Mouse (Mus musculus): ENCODE measurements around the gene Gm21974.
"Not testable (repeated sequence)": the region's sequence is repeated elsewhere in the genome, so short reads cannot be mapped to it uniquely, and the experiment has no call there.

Gm21974 gene

DNA sequence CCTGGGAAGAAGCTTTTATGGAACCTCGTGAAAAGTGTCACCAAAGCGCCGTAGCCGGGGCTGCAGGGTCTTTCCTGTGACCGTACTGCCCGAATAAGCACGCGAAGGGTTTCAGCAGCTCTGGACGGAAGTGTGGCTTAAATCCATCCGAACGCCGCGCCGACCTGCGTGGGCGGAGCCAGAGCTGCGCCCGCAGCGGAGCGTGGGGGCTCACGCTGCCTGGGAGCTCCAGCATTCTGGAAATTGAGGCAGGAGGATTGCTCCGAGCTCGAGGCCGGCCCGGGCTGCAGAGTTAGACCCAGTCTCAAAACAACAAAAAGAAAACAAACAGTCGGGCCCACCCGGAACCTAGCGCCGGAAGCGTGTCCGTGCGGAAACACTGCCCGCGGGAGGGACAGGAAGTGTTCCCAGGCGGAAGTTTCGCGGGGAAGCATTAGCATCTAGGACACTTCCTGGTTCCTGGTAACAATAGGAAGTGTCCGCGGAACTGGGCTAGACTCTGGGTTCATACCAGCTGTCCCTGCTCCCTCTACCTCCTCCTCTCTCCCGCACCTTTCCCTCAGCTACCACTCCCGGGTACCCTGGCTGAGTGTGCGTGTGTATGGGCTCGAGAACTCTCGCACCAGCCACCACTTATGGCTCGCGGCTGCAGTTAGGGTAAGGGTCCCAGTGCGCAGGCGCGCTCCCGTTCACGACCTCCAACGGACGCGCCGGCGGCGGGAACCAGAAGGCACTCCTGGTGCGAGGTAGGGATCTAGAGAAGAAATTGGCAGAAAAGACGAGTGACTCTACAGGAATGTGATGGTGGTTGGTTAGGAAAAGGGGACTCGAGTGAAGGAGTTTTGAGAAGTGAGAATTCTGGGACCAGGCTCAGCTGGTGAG is 18.5 kb downstream of the Gm21974 start, which contains the start of gene Zfp668:
Gene Zfp668, minus strand, starts transcription at position 362 of the 882 bp plus-strand sequence.
- peak; percentile 89 to 92 for DNase-seq (ENCODE audit: low spot score in 2 of 2)

- DNase-seq (ENCODE audit: low spot score in 2 of 2) = peak; percentile 81 to 84
Observed at GRCm38 (mm10) chr7:127876041-127876466, 19.2 kb downstream of the Gm21974 start, which contains the start of gene Zfp646. TSS of gene Zfp646 (plus strand) at chr7:127876221.

DNA sequence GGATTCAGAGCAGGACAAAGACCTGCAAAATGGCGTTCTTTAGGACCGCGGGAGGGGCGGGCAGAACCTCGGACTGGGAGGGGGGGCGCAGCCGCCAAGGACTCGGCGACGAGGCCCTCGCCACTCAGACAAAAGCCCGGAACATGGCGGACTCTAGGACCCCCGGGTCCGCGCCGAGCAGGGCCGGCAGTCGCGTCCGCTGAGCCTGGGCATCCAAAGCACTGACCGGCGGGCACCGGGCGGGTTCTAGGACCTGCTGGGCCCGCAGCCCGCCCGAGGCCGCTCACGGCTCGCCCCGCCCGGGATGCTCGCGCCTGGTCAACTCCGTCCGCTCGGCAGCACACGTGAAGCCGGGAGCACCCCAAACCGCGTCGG is 19.6 kb downstream of the Gm21974 start:
- peak; percentile 89 to 93 for DNase-seq (ENCODE audit: low spot score in 2 of 2)

DNA sequence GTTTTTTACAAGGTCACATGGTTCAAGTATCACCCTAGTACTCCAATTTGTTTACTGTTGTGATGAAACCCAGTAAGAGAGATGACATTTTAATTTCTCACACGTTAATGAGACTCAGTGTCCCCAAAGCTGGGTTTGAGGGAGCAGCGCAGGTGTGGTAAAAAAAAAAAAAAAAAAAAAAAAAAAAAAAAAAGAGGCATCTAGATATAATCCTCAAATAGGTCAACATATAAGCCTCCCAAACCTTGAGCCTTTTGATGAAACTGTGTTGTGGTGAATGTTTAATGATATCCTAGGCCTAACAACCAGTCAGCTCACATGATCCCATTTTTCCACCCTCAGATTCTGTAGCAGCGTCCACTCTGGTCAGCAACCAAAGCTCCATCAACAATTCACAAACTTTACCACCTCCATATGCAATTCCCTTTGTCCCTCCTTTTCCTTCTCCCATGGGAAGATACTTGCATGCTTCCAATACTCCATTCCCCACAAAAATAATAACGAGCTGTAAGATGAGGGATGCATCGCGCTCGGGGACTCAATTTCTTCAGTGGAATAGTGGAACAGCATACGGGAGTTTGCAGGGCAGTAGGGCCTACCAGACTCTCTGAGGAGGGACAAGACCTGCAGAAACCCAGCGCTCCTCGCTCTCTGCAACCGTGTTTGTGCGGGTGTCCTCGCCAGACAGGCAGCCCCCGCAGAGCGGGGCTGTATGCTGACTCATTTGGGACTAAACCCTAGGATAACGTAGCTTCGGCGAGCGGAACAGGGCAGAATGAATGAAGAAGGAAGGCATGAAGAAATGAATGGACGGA is 20.2 kb downstream of the Gm21974 start:
- no peak for DNase-seq (ENCODE audit: low spot score in 2 of 2)

DNA sequence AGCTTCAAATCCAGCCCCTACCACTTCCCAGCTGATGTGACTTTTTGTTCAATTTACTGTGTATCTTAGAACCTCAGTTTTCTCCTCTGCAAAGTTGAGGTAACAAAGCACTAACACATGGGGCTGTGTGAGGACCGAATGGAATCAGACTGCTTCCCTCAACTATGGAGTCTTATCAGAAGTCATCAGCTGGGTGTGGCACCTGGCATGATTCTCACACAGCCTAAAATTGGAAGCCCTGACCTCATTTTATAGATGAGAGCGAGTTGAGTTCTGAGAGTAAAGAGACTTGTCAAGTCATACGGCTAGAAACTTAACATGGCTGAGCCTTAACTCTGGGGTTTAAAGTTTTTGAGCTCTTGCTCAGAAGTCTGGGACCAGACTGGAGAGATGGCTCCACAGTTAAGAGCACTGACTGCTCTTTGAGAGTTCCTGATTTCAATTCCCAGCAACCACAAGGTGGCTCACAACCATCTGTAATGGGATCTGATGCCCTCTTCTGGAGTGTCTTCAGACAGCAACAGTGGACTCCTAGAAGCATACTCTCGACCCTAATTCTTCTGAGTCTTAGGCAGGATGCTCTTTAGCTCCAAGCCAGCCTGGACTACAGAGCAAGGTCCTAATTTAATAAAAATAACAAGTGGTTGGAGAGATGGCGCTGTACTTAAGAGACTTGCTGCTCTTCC is 25.0 kb downstream of the Gm21974 start:
- DNase-seq (ENCODE audit: low spot score in 2 of 2) = no peak

GRCm38 (mm10) chr7:127869149-127869810 is 26.0 kb downstream of the Gm21974 start:
- DNase-seq (ENCODE audit: low spot score in 2 of 2) = no peak

GRCm38 (mm10) chr7:127867641-127868040 is 27.6 kb downstream of the Gm21974 start:
- no peak for DNase-seq (ENCODE audit: low spot score in 2 of 2)

- no peak for DNase-seq (ENCODE audit: low spot score in 2 of 2)
Observed at GRCm38 (mm10) chr7:127866434-127866833, 28.8 kb downstream of the Gm21974 start.

- DNase-seq (ENCODE audit: low spot score in 2 of 2) = no peak
Observed at GRCm38 (mm10) chr7:127858258-127858657, 37.0 kb downstream of the Gm21974 start.

DNA sequence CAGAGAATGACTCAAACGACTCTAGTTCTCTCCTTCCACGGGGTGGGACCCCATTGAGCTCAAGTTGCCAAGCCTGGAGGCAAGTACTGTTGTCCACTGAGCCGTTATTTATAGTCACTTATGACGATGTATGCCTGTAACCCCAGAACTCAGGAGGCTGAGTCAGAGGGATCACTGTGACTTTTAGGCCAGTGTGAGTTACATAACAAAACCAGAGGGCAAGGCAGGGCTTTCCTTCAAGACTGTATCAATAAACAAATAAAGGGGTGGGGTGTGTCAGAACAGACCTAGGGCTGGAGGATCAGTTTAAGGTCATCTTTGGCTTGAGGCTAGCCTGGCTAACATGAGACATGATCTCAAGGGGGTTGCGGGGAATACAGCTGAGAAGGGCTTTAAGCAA is 44.3 kb downstream of the Gm21974 start:
- no peak for DNase-seq (ENCODE audit: low spot score in 2 of 2)

DNA sequence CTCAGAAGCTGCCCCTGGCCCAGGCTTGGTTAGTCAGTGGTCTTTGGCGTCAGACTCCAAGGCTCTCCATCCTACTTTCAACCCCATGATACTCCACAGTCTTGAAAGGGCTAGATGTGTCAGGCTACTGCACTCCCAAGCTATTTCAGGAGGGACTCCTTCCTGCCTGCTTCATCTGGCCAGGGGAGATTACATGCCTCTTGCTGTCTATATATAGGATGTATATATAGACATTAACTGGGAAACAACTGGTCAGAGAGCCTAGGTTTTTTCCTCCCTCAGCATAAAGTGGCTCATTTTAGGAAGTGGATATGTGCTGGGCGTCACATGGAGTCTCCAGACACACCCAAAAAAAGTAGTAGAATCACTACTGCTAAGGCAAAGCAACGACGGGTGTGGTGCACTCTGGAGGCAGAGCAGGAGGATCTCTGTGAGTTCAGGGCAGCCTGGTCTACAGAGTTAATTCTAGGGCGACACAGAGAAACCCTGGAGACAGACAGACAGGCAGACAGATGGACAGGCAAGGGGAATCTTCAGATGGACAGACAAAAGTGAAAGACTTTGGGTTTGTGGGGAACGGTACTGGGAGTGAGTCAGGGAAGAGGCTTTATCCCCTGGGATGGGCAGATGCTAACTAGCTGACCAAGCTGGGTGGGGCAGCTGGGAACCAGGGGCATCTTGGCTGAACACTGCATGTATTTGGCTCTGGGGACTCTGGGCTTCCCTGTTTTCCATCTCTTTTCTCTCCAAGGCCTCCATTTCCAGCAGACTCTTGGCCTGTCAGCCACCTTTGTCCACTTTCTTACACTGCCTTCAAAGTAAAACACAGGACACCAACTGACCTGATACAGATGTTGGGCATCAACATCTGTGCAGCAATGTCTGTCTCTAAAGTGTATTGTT is 45.0 kb downstream of the Gm21974 start:
- DNase-seq (ENCODE audit: low spot score in 2 of 2) = no peak

GRCm38 (mm10) chr7:127842001-127842718 is 53.1 kb downstream of the Gm21974 start:
- DNase-seq (ENCODE audit: low spot score in 2 of 2) = peak; percentile 78 to 87

GRCm38 (mm10) chr7:127841340-127842000 is 53.8 kb downstream of the Gm21974 start:
- peak; percentile 80 to 91 for DNase-seq (ENCODE audit: low spot score in 2 of 2)

- peak in 1 of 2 experiments; percentile 61 for DNase-seq (ENCODE audit: low spot score in 2 of 2)
Observed at GRCm38 (mm10) chr7:127840886-127841285, 54.4 kb downstream of the Gm21974 start.

- DNase-seq (ENCODE audit: low spot score in 2 of 2) = not testable (repeated sequence)
Observed at GRCm38 (mm10) chr7:127840031-127840430, 55.2 kb downstream of the Gm21974 start.

DNA sequence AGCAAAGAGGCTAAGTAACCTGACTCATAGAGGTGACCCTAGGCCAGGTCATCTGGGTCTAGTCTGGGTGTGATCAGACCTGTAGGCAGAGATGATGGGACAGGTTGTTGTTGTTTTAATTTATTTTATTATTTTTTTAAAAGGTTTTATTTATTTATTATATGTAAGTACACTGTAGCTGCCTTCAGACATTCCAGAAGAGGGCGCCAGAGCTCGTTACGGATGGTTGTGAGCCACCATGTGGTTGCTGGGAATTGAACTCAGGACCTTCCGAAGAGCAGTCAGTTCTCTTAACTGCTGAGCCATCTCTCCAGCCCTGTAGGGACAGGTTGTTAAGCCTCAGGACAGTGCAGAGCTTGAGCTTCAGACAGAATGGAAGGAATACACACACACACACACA is 57.4 kb downstream of the Gm21974 start:
- not testable (repeated sequence) for DNase-seq (ENCODE audit: low spot score in 2 of 2)

DNA sequence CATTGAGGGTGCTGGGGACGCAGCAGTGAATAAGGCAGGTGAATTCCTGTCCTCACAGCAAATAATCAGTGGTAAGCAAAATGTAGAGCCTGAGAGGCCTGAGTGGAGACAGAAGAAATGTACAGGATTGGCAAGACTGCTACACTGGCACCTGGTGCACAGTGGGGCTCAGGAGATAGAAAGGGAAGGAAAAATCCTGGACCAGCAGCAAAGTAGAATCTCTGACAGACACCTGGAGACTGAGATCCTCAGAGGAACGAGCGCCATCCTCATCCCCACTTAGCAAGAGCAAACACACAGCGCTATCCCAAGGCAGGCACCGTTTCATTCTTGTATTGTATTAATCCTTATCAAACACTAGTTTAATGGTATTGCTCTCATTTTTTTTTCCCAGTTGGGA is 57.8 kb downstream of the Gm21974 start:
- no peak for DNase-seq (ENCODE audit: low spot score in 2 of 2)

All from spleen, postnatal 10 days (tissue).